Mouse (Mus musculus) intestine, embryonic 16.5 days (tissue): ENCODE measurements around the gene Harbi1. TPM values are rescaled to one million over a fixed set of nuclear protein-coding genes. Genes with fewer than 3 reads are reported as not detected.
"Not testable (repeated sequence)": the region's sequence is repeated elsewhere in the genome, so short reads cannot be mapped to it uniquely, and the experiment has no call there.

Experiments used
- ATAC-seq: fragments of 200-750 bp; cut with Nextera tagmentation; 2 replicates; pipeline ENCODE4 v1.8.0; 2017; ENCODE audit warnings: moderate TSS enrichment, moderate library complexity
- H3K27ac ChIP-seq: fragments of 300-500 bp; sonication (generic); 2 replicates; pipeline ENCODE4 v1.5.1; 2014; ENCODE audit warnings: mild to moderate bottlenecking, low read length
- H3K27me3 ChIP-seq: fragments of 300-500 bp; sonication (generic); replicated peaks from 2 replicates; pipeline ENCODE4 v1.6.1; 2014; ENCODE audit warnings: low read length, control low read depth, mixed read lengths; ENCODE audit not compliant: control insufficient read depth, insufficient read depth
- H3K36me3 ChIP-seq: fragments of 300-500 bp; sonication (generic); 2 replicates; pipeline ENCODE4 v1.6.1; 2014; ENCODE audit warnings: low read length, control low read depth; ENCODE audit not compliant: control insufficient read depth, insufficient read depth
- H3K4me1 ChIP-seq: fragments of 300-500 bp; sonication (generic); 2 replicates; pipeline ENCODE4 v1.6.1; 2014; ENCODE audit warnings: low read length, control low read depth, mixed read lengths; ENCODE audit not compliant: control insufficient read depth, insufficient read depth
- H3K4me2 ChIP-seq: fragments of 300-500 bp; sonication (generic); 2 replicates; pipeline ENCODE4 v1.6.1; 2014; ENCODE audit warnings: low read depth, low read length, control low read depth
- H3K4me3 ChIP-seq: fragments of 300-500 bp; sonication (generic); 2 replicates; pipeline ENCODE4 v1.5.1; 2014; ENCODE audit warnings: mild to moderate bottlenecking, low read length
- H3K9ac ChIP-seq: fragments of 300-500 bp; sonication (generic); 2 replicates; pipeline ENCODE4 v1.6.1; 2014; ENCODE audit warnings: low read depth, low read length
- H3K9me3 ChIP-seq: fragments of 300-500 bp; sonication (generic); 2 replicates; pipeline ENCODE4 v1.6.1; 2016; ENCODE audit warnings: low read length, control low read depth; ENCODE audit not compliant: control insufficient read depth
- WGBS: fragments of 180-500 bp; shearing (Covaris S2); extraction: QIAGEN DNeasy Blood & Tissue Kit; methylation state at CpG from one replicate; pipeline ENCODE4 v1.1.7; 2014; 5-methylcytosine and 5-hydroxymethylcytosine counted together
- polyA plus RNA-seq: library from polyadenylated mRNA; unstranded; fragments of >200 nt; fragmentation: Nextera tagmentation; extraction: Ambion mirVana; gene quantifications from 2 replicates; pipeline ENCODE4 v1.2.1, GENCODE M21; 2015

Harbi1 gene
- polyA plus RNA-seq, 1 experiment from 2014 or later, result 14.8 TPM

DNA sequence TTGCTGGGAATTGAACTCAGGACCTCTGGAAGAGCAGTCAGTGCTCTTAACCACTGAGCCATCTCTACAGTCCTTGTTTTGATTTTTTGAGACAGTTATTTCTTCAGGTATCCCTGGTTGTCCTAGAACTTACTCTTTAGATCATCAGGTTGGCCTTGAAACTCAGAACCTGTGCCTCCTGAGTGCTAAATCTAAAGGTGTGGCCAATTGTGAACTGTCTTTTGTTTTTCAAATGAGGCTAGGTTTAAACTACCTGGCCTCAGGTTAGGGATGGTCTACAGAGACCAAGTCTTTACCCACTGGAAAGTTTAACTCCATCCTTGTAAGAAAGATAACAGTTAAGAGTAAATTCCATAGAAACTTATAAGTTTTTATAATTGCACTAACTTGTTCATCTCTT lies 4.2 kb upstream of the Harbi1 start:
- Histone ChIP-seq H3K27me3 (no peaks in the 10 kb centered on the region), H3K4me3 (no peak overlapping the region), H3K4me1 (peaks cover 7% of the 10 kb centered on the region), H3K4me2 (no peak overlapping the region), H3K9me3 (no peaks in the 10 kb centered on the region), H3K9ac (no peak overlapping the region), H3K36me3 (no peaks in the 10 kb centered on the region), H3K27ac (no peak overlapping the region)
- ATAC-seq, result no peak

- WGBS, result 97% methylated on average over 6 of the region's 6 CpGs
- Histone ChIP-seq H3K9me3 (no peaks in the 10 kb centered on the region), H3K9ac (no peak overlapping the region), H3K36me3 (no peaks in the 10 kb centered on the region), H3K4me3 (no peak overlapping the region), H3K4me2 (no peak overlapping the region), H3K27me3 (no peaks in the 10 kb centered on the region), H3K27ac (no peak overlapping the region), H3K4me1 (peaks cover 9% of the 10 kb centered on the region)
- no peak for ATAC-seq
These were observed 2.3 kb upstream of the Harbi1 start for GRCm38 (mm10) chr2:91708361-91708760.

GRCm38 (mm10) chr2:91711256-91711925 lies 739 bp downstream of the Harbi1 start:
- Histone ChIP-seq H3K27me3 (no peaks in the 10 kb centered on the region), H3K27ac (peak overlapping the region; percentile 82), H3K9ac (peak overlapping the region; percentile 82), H3K4me2 (peak overlapping the region; percentile 82), H3K9me3 (no peaks in the 10 kb centered on the region), H3K36me3 (no peaks in the 10 kb centered on the region), H3K4me1 (peaks cover 9% of the 10 kb centered on the region), H3K4me3 (peak overlapping the region; percentile 72)
- WGBS, result 3% methylated on average over 8 of the region's 8 CpGs
- ATAC-seq, result peak; percentile 1; the same call in 1 of the 2 replicates

DNA sequence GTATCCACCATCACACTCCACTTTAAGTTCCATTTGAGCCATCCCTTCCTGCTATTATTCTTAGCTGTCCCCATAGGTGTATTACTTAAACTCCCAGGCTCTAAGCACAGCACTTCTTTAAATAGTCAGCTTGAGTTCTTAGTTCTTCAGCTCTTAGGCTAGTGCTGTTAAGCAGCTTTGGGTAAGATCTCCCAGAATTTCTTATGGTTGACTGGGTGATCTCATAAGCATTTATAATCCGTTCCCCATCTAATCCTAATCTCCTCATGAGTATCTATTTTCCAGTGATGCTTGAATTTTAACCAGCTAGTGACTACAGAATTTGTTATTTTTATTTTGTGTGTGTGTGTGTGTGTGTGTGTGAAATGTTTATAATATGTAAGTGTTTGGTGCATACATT lies 4.3 kb downstream of the Harbi1 start:
- Histone ChIP-seq H3K4me2 (no peak overlapping the region), H3K27me3 (no peaks in the 10 kb centered on the region), H3K9ac (no peak overlapping the region), H3K4me3 (no peak overlapping the region), H3K36me3 (no peaks in the 10 kb centered on the region), H3K4me1 (peaks cover 6% of the 10 kb centered on the region; the same call in 1 of the 2 replicates), H3K9me3 (no peaks in the 10 kb centered on the region), H3K27ac (no peak overlapping the region)
- 89% methylated on average over 1 of the region's 1 CpGs for WGBS
- ATAC-seq, result no peak

DNA sequence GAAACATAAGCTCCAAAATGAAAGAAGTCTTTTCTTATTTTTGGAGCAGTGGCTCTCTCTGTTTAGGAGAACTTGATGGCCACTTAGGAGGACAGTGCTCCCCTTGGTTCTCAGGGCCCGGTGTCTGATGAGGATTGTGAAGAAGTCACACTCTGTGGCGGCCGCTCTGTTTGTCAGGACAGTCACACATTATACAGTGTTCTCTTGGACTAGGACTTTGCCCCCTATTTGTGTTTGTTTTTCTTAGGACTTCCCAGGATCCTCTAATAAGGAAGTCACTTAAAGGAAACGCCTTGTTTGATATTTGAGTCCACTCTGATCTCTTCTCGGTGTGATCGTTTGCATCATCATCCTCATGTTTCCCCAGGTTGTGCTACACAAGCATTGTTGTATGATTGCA lies 7.6 kb downstream of the Harbi1 start:
- 66% methylated on average over 6 of the region's 6 CpGs for whole genome bisulfite sequencing
- peak overlapping the region; percentile 33; the same call in 1 of the 2 replicates for H3K9ac ChIP-seq
- H3K27me3 ChIP-seq, result no peaks in the 10 kb centered on the region
- peak overlapping the region; percentile 25 for H3K4me3 ChIP-seq
- no peaks in the 10 kb centered on the region for H3K9me3 ChIP-seq
- peak; percentile 95 for ATAC-seq
- no peaks in the 10 kb centered on the region for H3K36me3 ChIP-seq
- H3K27ac ChIP-seq, result peak overlapping the region; percentile 78
- H3K4me1 ChIP-seq, result 0 out of 2 replicates have a peak, but pooled peaks cover 3% of the 10 kb centered on the region
- peak overlapping the region; percentile 32 for H3K4me2 ChIP-seq

DNA sequence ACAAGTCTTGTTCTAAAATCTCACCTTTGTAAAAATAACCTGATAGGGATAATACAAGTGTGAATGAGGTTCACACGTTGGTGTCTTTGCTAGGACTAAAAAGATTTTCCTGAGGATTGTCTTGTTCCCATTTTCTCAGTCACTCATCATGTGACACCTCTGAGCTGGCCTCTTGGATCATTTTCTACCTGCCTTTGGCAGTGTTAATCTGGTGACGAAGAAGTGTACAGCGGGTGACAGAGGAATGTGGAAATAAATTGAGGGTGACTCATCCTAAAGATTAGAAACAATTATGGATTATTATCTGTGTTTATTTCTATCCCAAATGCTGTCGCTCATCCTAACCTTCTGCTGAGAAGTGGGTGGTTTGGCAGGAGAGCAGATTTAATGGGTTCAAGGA lies 12.7 kb downstream of the Harbi1 start:
- Histone ChIP-seq H3K36me3 (no peaks in the 10 kb centered on the region), H3K9me3 (no peaks in the 10 kb centered on the region), H3K4me2 (no peak overlapping the region), H3K9ac (no peak overlapping the region), H3K4me3 (no peak overlapping the region), H3K27ac (no peak overlapping the region), H3K4me1 (0 out of 2 replicates have a peak, but pooled peaks cover 3% of the 10 kb centered on the region), H3K27me3 (no peaks in the 10 kb centered on the region)
- 0 out of 2 replicates have a peak, but pooled peaks have one; percentile 12 for ATAC-seq
- WGBS, result 60% methylated on average over 4 of the region's 4 CpGs

DNA sequence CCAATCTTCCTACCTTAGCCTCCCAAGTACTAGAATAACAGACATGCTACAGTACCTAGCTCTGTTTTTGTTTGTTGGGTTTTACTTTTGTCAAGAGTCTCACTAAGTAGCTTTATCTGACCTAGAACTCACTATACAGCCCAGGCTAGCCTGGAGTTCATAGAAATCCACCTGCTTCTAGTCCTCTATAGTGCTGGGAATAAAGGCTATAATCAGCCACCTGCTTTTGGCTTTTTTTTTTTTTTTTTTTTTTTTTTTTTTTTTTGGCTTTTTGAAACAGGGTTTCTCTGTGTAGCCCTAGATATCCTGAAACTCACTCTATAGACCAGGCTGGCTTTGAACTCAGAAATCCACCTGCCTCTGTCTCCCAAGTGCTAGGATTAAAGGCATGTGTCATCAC lies 13.3 kb downstream of the Harbi1 start:
- no peak for ATAC-seq
- no peak overlapping the region for H3K9ac ChIP-seq

GRCm38 (mm10) chr2:91724716-91725115 lies 14.1 kb downstream of the Harbi1 start:
- Histone ChIP-seq H3K4me2 (no peak overlapping the region), H3K9me3 (no peaks in the 10 kb centered on the region), H3K27ac (no peak overlapping the region), H3K4me3 (no peak overlapping the region), H3K4me1 (no peaks in the 10 kb centered on the region), H3K27me3 (no peaks in the 10 kb centered on the region), H3K9ac (no peak overlapping the region), H3K36me3 (no peaks in the 10 kb centered on the region)
- no peak for ATAC-seq
- WGBS, result 64% methylated on average over 2 of the region's 2 CpGs

More for the DNA sequence above, 13.3 kb downstream of the Harbi1 start:
- Histone ChIP-seq H3K36me3 (no peaks in the 10 kb centered on the region), H3K27ac (no peak overlapping the region), H3K27me3 (no peaks in the 10 kb centered on the region), H3K4me2 (no peak overlapping the region), H3K4me1 (0 out of 2 replicates have a peak, but pooled peaks cover 1% of the 10 kb centered on the region), H3K9me3 (no peaks in the 10 kb centered on the region), H3K4me3 (no peak overlapping the region)

DNA sequence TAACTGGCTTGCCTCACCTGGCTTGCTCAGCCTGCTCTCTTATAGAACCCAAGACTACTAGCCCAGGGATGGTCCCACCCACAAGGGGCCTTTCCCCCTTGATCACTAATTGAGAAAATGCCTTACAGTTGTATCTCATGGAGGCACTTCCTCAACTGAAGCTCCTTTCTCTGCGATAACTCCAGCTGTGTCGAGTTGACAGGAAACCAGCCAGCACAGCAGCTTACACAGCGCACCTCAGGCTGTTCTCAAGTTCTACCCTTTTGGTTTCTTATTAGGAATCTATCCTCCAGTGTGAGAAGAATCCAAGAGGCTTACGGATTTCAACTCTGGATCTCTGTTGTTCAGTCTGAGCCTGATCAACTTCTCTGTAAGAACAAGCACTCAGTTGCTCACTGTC lies 14.8 kb downstream of the Harbi1 start:
- not testable (repeated sequence) for H3K4me3 ChIP-seq, H3K9me3 ChIP-seq, H3K4me2 ChIP-seq, H3K27ac ChIP-seq, H3K9ac ChIP-seq, ATAC-seq, H3K36me3 ChIP-seq, H3K27me3 ChIP-seq, H3K4me1 ChIP-seq
- 57% methylated on average over 4 of the region's 4 CpGs for WGBS

- Histone ChIP-seq H3K27me3 (no peaks in the 10 kb centered on the region), H3K4me2 (no peak overlapping the region), H3K9me3 (no peaks in the 10 kb centered on the region), H3K36me3 (no peaks in the 10 kb centered on the region), H3K27ac (no peak overlapping the region), H3K4me3 (no peak overlapping the region), H3K9ac (no peak overlapping the region), H3K4me1 (no peaks in the 10 kb centered on the region)
- ATAC-seq, result no peak
- WGBS, result 92% methylated on average over 3 of the region's 3 CpGs
These were observed 16.4 kb downstream of the Harbi1 start for GRCm38 (mm10) chr2:91727011-91727410.
